Mouse (Mus musculus): ENCODE measurements around the gene Dnajb4.

Dnajb4 gene

DNA sequence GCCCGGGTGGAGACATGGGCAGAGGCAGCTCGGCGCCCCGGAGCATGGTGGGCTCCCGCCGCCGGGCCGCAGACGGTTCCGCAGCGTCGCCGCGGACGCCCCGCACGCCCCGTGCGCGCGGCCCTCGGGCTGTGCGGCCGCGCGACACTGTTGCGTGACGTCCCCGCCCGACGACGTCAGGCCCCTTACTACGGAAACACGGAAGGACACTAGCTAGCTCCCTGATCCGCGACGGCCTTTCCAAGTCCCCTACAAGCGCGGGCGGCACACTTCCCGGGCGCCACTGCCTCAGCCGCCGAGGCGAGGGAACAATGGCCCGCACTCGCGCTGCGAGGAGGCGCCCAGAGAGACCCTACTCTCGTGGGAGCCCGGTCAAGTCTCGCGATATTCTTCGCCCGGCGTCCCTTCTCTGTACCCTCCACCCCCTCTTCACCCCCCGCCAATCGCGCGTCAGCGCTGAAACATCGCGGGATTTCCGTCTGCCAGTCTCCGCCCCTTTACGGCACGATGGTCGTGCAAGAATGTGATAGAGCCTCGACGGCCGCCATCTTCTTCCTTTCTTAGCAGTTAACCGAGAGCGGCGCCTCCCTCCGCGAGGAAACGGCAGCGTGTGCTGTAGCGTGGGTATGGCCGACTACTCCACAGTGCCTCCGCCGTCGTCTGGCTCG, at the start of gene Dnajb4, which contains the start of gene Fubp1:
Gene Dnajb4 (minus strand): TSS at position 336 of the 668 bp plus-strand sequence.
Gene Fubp1 (plus strand): TSS at position 456 of the 668 bp plus-strand sequence.
- peak; percentile 99 for DNase-seq

DNA sequence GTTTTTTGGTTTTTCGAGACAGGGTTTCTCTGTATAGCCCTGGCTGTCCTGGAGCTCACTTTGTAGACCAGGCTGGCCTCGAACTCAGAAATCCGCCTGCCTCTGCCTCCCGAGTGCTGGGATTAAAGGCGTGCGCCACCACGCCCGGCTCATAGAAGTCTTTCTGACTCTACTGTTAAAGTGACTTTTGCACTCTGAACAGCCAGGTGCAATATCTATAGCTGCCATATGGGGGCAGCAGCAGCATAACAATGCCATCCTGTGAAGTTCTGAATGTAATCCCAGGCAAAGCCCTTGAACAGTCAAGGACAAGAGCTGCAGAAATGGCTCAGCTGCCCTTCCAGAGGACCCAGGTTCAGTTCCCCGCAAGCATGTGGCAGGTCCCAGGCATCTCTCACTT, 49.3 kb upstream of the Dnajb4 start:
- peak; percentile 86 for DNase-seq

DNA sequence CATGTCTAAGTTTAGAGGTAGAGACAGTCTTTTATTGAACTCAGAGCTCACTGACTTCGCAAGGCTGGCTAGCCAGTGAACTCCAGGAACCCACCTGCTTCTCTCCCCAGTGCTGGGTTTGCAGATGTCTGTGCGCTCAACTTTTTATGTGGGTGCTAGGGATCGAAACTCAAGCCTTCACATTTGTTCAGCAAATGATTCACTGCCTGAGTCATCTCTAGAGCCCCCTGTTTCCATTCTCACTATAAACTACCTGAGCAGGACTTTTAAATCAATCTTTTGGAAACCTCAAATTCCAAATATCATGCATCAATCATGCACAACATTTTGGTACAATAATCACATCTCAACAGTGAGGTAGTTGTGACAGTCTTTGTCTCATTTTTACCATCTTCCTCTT, 47.4 kb upstream of the Dnajb4 start:
- no peak for DNase-seq

DNA sequence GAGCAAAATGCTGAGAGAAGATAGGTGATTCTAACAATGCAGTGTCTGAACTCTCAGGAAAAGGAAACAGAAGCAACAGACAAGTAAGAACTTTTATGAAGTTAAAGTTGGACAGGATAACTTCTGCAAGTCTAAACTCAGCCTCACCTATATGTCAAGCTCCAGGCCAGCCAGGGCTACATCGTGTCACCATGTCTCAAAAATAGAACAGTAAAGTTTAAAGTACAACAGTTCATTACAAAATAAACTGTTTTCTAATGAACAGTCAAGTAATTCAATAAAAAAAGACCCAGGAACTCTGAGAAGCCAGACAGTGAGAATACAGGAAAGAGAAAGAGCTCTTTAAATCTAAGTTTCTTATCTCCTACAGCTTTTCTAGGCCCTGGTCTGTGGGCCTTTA, 40.4 kb upstream of the Dnajb4 start:
- no peak for DNase-seq

DNA sequence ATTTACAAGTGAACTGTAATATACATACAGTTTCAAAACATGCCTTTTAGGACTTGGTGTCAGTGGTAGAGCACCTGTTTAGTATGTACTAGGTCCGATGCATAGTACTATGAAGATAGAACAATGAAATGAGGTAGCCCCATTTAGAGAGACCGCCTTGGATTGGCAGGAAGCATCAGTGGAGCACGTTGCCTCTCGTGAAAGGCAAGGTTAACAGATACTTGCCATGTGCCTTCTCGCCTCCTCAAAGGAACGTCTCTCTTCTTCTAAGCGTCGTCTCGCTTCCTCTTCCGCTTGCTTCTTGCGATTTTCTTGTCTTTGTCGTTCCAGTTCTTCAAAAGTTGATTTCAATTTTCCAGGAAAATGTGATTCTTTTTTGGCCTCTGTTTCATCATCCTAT, 37.6 kb upstream of the Dnajb4 start:
- no peak for DNase-seq

DNA sequence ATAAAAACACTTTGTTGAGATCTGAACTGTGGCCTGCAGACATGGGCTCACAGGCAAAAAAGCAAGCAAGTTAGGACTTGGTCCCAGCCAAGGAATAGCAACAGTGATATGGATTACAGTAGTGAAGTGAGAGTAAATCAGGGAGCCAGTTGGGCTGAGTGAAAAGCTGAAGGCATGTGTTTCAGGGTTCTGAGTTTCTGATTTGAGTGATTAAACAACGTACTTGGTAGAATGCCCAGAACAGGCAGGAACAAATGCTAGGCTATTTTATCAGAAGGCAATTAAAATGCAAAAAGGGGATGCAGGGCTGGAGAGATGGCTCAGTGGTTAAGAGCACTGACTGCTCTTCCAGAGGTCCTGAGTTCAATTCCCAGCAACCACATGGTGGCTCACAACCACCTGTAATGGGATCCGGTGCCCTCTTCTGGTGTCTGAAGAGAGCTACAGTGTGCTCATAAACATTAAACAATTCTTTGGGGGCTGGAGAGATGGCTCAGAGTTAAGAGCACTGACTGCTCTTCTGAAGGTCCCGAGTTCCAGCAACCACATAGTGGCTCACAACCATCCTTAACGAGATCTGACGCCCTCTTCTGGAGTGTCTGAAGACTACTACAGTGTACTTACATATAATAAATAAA, 35.3 kb upstream of the Dnajb4 start:
- DNase-seq, result no peak

DNA sequence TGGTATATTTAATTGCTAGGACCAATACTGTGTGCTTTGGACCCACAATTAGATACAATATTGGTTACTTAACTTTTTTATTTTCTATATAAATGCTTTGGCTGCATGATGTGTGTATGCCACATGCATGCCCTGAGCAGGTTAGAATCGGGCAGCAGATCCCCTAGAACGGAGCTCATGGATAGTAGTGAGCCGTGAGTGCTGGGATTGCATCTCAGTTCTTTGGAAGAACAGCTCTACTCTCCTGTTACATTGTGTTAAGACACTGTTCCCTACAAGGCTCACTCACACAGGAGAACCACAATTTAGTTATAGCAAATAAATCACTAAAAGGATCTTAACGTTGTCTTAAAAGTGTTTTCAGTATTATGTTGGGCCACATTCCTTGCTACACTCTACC, 33.2 kb upstream of the Dnajb4 start:
- no peak for DNase-seq

DNA sequence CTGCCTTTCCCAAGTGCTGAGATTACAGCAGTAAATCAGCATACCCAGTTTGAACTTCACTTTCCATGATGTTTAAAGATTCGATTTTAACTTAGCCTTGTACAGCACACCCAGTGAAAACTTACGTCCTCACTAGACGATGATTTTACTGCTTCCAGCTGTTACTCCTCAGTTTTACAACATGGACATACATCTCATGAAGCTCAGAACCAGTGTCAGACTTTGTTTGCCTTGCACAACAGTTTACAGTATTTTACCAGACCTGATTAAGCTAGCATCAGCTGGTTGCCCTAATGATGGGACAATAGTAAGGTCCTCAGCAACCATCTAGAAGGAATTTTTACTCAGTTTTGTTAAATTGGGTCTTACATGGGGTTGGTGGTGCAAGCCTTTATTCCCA, 31.0 kb upstream of the Dnajb4 start:
- no peak for DNase-seq

DNA sequence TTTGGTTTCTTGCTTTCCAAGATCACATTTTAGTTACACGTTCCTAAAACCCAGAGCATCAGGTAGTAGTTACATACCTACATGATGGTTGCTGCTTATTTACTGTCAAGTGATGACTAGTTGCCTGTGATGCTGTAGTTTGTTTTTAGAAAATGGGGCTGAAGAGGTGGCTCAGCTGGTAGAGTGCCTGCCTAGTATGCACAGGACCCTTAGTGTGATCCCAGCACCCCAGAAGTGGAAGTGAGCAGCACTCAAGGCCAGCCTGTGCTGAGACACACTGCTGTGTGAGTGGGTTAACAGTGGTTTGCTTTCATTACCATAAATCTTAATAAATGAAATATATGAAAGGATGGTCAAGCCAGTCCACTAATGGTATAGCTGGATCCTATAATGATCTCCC, 29.5 kb upstream of the Dnajb4 start:
- no peak for DNase-seq

DNA sequence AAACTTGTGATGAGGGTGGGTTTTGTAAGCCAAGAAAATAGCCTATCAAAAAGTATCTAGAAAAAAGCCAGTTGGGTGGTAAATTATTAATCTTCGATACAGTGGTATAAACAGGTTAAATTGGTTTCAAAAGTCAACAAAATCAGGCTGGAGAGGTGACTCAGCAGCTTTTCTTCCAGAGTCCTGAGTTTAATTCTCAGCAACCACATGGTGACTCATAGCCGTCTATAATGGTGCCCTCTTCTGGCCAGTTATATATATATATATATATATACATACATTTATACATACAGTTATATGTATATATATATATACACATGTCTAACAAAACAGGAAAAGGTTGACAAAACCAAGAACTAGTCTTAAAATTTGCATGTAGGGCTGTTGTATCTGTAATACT, 28.7 kb upstream of the Dnajb4 start:
- no peak for DNase-seq

DNA sequence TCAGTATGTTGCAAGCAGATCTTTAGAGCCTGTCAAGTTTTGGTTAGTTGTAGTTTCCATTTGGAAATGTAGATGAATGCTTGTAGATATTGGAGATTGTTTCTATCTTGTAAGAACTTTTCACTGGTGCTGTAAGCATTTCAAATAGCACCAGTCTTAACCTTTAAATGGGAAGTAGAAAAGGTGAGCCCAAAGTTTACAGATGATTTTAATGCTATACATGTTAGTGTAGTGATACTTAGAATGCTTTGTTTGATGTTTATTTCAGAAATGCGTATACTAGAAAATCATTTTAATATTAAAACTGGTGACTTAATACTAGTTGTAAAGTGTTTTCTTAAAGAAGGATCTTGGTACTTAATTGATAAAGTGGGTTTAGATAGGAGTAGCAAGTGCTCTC, 25.7 kb upstream of the Dnajb4 start:
- no peak for DNase-seq

DNA sequence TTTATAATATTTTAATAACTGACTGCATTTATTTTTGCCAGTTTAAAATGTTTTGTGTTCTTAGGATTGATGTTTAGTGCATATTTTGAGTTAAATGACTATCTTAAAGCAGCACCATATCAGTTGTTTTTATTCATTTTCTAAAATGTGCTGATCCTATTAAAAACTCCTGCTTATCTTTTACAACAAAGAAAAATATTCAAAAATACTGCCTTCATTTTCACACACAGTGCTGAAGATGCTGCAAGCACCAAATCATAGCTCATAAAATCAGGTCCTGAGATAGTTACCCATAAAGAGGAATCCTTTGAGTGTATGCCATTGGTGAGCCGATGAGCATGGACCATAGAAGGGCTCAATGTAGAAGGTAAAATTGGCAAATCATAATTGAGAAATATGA, 25.1 kb upstream of the Dnajb4 start:
- DNase-seq, result no peak

DNA sequence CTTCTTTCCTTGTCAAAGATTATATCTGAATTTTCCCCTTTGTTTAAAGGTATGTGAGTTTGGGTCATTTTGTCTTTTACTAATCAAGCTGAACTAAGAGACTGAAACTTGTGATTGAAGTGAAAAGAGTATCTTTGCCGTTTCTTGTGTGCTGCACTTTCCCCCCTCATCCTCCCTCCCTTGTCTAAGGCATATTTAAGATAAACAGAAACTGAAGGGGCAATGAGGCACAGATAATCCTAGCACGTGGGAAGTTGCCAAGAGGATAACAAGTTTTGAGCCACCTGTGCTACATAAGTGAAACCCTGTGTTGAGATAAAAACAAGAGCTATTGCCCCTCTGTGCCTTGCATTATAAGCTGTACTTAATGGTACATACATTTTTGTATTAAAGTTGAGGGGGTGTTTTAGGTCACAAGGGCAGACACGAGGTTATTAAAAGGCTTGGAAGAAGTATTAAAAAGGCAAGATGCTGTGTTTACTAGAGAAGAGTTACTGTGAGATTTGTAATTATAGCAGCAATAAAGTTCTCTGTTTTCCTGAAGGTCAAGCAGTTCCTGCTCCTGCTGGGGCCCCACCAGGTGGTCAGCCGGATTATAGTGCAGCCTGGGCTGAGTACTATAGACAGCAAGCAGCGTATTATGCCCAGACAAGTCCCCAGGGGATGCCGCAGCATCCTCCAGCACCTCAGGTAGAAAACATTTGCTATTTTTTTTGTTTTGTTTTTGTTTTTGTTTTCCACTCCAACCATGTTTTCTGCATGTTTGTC, 21.4 kb upstream of the Dnajb4 start:
- DNase-seq, result no peak

DNA sequence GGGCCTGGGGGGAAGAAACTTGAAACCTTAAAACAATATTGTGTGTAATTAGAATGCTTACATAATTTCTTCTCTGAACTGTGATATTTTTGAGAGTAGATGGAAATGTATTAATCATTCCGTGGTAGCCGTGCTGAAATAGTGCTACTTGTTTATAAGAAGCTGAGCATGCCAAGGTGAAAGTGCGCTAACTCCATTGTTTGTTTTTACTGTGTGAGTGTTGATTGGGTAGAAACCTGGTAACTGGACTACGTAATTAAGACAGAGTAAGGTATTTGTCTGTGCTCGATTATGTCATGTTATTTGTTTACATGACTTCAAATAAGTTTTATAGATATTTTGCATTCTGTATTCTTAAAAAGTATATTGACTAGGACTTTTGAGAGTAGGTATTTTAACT, 19.2 kb upstream of the Dnajb4 start:
- no peak for DNase-seq

DNA sequence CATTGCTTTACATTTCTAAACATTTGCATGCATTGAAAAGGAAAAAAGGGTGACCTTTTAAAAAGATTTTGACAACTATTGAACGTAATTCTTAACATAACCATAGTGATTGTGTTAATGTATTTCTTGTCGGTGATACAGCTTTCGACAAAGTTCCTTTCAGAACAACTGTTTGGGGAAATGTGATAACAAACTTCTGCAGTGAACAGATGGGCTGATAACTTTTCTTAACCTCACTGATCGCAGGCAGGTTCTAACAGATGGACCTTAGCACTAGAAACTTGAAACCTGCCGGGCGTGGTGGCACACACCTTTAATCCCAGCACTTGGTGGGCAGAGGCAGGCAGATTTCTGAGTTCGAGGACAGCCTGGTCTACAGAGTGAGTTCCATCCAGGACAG, 18.7 kb upstream of the Dnajb4 start:
- no peak for DNase-seq

DNA sequence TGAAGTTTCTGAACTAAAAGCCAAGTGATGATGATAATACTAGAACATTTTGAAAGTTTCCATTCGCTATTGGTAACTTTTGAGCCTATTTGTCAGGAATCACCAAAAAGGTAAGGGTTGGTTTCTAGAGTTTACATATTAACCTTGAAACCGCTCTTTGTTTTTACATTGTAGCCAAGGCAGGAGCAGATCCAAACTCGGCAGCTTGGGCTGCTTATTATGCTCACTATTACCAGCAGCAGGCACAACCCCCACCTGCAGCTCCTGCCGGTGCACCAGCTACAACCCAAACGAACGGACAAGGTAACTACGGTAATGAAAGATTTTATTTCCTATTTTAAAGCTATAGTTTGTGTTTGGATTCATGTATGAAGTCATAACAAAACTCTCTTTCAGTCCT, 15.8 kb upstream of the Dnajb4 start:
- DNase-seq, result no peak

DNA sequence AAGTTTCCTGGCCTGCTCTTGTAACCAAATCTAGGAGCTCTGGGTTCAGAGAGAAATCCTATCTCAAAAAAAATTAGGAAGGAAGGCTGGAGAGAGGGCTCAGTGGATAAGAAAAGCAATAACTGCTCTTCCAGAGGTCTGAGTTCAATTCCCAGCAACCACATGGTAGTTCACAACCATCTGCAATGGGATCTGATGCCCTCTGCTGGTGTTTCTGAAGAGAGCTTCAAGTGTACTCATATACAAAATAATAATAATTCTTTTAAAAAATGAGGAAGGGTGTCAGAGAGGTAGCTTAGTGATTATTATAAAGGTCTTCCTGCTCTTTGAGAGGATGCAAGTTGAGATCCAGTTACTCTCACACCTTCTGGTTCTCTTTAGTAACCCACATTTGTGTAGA, 14.8 kb upstream of the Dnajb4 start:
- DNase-seq, result no peak

DNA sequence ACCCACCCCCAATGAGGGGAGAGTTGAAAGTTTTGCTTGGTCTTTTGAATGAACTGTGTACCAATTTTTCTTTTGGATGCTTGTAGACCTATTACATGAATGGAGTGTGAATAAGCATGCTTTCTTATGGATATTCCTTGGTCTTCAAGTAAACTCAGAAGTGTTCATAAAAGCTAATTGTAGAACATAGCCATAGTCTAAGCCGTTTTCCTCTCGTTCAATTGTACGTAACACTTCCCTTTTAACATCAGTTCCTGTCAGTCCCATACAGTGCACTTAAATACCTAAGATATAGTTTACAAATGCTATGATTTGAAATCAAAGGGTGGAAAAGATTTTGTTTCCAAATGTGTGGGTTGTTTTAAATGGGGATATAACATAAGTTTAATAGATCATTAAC, 3.3 kb upstream of the Dnajb4 start:
- DNase-seq, result no peak

DNA sequence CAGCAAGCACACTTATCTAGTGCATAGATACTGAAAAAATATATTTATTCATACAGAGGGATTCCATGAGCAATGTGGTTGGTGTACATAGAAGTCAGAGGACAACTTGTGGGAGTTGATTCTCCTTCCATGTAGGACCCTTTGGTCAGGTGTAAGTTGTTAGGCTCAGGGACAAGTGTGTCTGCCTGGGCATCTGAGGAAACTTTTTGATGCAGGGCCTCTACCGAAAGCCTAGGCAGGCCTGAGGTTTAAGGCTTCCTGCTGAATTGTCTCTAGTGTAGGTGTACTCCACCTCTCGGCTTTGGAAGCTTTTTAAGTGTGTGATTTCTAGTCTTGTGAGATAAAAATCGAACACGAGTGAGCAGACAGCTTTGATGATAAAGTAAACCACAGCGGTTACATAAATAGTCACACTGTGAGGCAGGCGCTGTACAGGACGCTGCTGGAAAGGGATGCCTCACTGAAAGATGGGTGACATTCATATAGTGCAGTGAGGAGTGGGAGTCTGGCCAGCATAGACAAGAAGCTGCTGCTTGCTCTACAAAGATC, 1.7 kb upstream of the Dnajb4 start:
- no peak for DNase-seq

DNA sequence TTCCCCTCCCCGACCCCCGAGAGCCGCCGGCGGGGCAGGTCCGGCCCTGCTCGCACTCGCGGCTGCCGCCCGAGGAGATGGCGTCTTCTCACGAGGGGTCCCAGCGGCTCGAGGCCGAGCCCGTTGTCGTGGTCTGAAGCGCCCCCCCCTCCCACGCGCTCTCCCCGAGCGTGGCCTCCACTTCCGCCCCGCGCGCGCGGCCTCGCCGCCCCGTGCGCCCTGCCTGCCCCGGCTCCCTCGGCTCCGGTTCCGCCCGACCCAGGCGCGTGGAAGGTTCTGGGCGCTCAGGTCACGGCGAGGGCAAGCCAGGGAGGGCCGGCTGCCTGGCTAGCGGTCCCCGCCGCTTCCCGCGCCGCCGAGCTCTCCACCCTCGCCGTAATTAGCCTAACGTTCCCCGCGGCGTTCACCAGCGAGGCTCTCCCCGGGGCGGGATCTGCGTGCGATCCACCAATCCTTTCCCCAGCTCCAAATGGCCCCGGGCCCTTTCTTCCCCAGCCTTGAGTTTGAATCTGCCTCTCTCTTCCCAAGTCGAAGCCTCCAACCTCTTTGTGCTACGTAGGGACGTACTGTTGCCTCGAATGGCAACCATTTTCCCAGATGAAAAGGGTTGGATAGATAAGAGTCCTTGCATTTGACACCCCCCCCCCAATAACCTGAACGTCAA, 758 bp upstream of the Dnajb4 start:
- peak; percentile 84 for DNase-seq

DNA sequence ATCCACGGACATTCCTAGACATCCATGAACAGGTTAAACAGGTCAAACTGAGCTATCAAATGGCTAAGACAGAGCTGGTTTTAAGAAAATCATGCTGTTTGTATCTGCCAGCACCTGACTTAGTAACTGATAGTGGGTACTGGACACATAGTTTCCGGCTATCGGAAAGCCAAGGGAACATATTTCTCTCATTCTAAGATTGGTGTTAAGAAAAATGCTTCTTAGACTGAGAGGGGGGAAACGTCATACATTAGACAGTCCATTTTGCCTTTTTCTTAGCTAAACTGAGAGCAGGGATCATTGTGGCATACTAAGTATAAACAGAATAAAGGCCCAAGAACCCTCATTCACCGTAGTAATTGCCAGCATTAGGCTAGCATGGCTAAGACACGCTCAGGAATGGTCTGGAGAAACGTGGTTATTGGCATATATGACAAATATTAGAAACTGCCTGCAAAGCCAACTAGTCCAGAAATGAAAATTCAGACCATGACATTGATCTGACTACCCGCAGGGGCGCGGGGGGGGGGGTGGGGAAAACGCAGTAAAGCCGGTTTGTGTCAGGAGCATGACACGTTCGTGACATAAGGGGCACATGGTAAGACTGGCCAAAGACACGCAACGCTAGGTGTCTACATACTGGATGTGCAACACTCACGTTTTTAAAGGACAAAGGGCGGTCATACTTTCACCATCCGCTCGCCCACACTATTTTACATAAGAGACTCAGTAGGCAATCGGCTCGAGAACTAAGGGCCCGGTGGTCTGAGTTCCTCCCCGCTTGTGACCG, 730 bp downstream of the Dnajb4 start:
- DNase-seq, result peak; percentile 74

DNA sequence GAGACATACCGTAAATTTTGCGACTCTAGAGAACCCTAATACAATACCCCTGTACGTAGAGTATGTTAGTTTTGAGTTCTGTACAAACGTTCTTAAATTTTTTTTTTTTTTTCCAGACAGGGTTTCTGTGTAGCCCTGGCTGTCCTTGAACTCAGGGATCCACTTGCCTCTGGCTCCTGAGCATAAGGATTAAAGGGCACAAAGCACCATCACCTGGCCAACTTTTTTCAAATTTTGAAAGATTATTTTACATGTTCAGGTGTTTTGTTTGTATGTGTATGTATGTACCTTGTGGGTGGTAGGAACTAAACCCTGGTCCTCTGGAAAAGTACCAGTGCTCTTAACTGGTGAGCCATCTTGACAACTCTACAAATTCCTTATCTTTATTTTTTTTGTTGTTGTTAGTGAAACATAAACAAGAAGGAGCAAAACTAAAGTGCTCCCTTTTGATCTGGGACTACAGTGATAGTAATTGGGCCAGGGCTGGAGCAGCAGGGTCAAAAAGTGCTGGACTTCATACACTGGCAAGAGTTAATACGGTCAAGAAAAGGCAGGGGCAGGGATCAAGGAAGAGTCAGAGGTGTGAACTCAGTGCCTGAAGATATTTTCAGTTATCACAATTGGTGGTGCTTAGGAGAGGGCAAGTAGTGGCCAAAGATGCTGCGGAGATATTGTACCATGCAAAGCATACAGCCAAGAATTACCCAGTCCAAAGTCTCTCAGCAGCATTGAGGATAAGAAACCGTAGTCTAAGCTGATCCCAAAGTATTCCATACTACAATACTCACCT, 1.8 kb downstream of the Dnajb4 start:
- DNase-seq, result no peak

Data from retina, postnatal 1 day (tissue).